15 mouse cellular contexts compared by ENCODE assay signal in genomic region chr9:60501504-60502179, GRCm38 (mm10). TPM values are rescaled to one million over a fixed set of nuclear protein-coding genes. Genes with fewer than 3 reads are reported as not detected.
DNase-seq lines count a peak whose midpoint lies in the region; ATAC-seq and TF ChIP-seq lines count a peak whose summit lies in the region.
"Had no signal": no experiment of that assay in that cellular context is flagged by ENCODE, and none has a peak within 500 bp of the region (broad histone marks: within the 10 kb centered on the region; RNA-seq: fewer than 3 reads in every experiment).

No protein-coding gene starts in this region.

- no peak for DNase-seq in lung, adult 2 months
- DNase-seq in intestine, embryonic 14.5 days (ENCODE audit: low spot score) = peak; percentile 59
- no peak for DNase-seq in adrenal gland, adult 8-10 months
- DNase-seq in heart, postnatal 10 days = no peak
- DNase-seq: cerebellum, adult 2 months; cerebellum, postnatal 10 days; gastrocnemius, postnatal 10 days; heart, adult 18-20 months; heart, postnatal 14 days had no signal

- no peak for TF ChIP-seq CTCF in lung, adult 2 months (IDR thresholded peaks at IDR 0.05; ENCODE audit: insufficient read depth, low read length)
- TF ChIP-seq CTCF in intestine, postnatal 0 days (IDR thresholded peaks at IDR 0.05; ENCODE audit: low read depth) = no peak

- H3K9ac ChIP-seq in lung, embryonic 15.5 days = no peak overlapping the region
- H3K9ac ChIP-seq in intestine, embryonic 14.5 days (ENCODE audit: low read length) = no peak overlapping the region
- H3K9ac ChIP-seq in intestine, postnatal 0 days (ENCODE audit: low read depth, low read length) = no peak overlapping the region
- H3K9ac ChIP-seq in stomach, embryonic 16.5 days (ENCODE audit: low read length) = no peak overlapping the region
- H3K9ac ChIP-seq: forebrain, embryonic 15.5 days; hindbrain, embryonic 13.5 days had no signal

- no peaks in the 10 kb centered on the region for H3K9me3 ChIP-seq in lung, embryonic 15.5 days
- H3K9me3 ChIP-seq in intestine, embryonic 14.5 days (ENCODE audit: control insufficient read depth, low read length) = no peaks in the 10 kb centered on the region
- no peaks in the 10 kb centered on the region for H3K9me3 ChIP-seq in intestine, postnatal 0 days (ENCODE audit: control insufficient read depth)
- H3K9me3 ChIP-seq in stomach, embryonic 16.5 days (replicated peaks; ENCODE audit: control insufficient read depth, low read length) = no peaks in the 10 kb centered on the region
- H3K9me3 ChIP-seq: forebrain, embryonic 15.5 days; heart, embryonic 10.5 days; hindbrain, embryonic 13.5 days had no signal

- H3K4me2 ChIP-seq in lung, embryonic 15.5 days = no peak overlapping the region
- H3K4me2 ChIP-seq in intestine, embryonic 14.5 days (ENCODE audit: low read length) = no peak overlapping the region
- H3K4me2 ChIP-seq in intestine, postnatal 0 days (replicated peaks; ENCODE audit: low read depth) = no peak overlapping the region
- no peak overlapping the region for H3K4me2 ChIP-seq in stomach, embryonic 16.5 days (ENCODE audit: low read depth, low read length)
- H3K4me2 ChIP-seq: forebrain, embryonic 15.5 days; hindbrain, embryonic 13.5 days had no signal

- H3K36me3 ChIP-seq in lung, embryonic 15.5 days = no peaks in the 10 kb centered on the region
- no peaks in the 10 kb centered on the region for H3K36me3 ChIP-seq in intestine, embryonic 14.5 days (ENCODE audit: control insufficient read depth, insufficient read depth, low read length)
- no peaks in the 10 kb centered on the region for H3K36me3 ChIP-seq in intestine, postnatal 0 days (ENCODE audit: control insufficient read depth, insufficient read depth)
- H3K36me3 ChIP-seq in stomach, embryonic 16.5 days (ENCODE audit: control insufficient read depth, insufficient read depth, low read length) = no peaks in the 10 kb centered on the region
- H3K36me3 ChIP-seq: forebrain, embryonic 15.5 days; heart, embryonic 10.5 days; hindbrain, embryonic 13.5 days had no signal

- no peak overlapping the region for H3K4me3 ChIP-seq in lung, embryonic 15.5 days
- no peak overlapping the region for H3K4me3 ChIP-seq in lung, adult 2 months (replicated peaks; ENCODE audit: extremely low read depth, low read depth, low read length)
- no peak overlapping the region for H3K4me3 ChIP-seq in intestine, embryonic 14.5 days (ENCODE audit: low read depth, low read length)
- H3K4me3 ChIP-seq in intestine, postnatal 0 days (ENCODE audit: low read depth, low read length) = no peak overlapping the region
- H3K4me3 ChIP-seq in stomach, embryonic 16.5 days (replicated peaks; ENCODE audit: low read length) = no peak overlapping the region
- H3K4me3 ChIP-seq: forebrain, embryonic 15.5 days; heart, embryonic 10.5 days; hindbrain, embryonic 13.5 days had no signal

- intact Hi-C loops in heart, postnatal 10 days (cut with DNase I) = no loop called here

- H3K27ac ChIP-seq in lung, embryonic 15.5 days = 0 out of 2 replicates have a peak overlapping the region, but pooled peaks have one; percentile 3
- H3K27ac ChIP-seq in intestine, embryonic 14.5 days (ENCODE audit: low read depth) = peak overlapping the region; percentile 80
- H3K27ac ChIP-seq in intestine, postnatal 0 days (ENCODE audit: low read depth, low read length) = peak overlapping the region; percentile 70
- peak overlapping the region; percentile 30; the same call in 1 of the 2 replicates for H3K27ac ChIP-seq in stomach, embryonic 16.5 days (ENCODE audit: low read length)
- H3K27ac ChIP-seq: forebrain, embryonic 15.5 days; heart, embryonic 10.5 days; hindbrain, embryonic 13.5 days had no signal

- H3K4me1 ChIP-seq in lung, embryonic 15.5 days = peaks cover 28% of the 10 kb centered on the region
- H3K4me1 ChIP-seq in lung, adult 2 months (ENCODE audit: control insufficient read depth, insufficient read depth, low read length) = peaks cover 24% of the 10 kb centered on the region
- peaks cover 9% of the 10 kb centered on the region for H3K4me1 ChIP-seq in intestine, embryonic 14.5 days (replicated peaks; ENCODE audit: control insufficient read depth, insufficient read depth, low read length)
- peaks cover 11% of the 10 kb centered on the region for H3K4me1 ChIP-seq in intestine, postnatal 0 days (replicated peaks; ENCODE audit: control insufficient read depth, insufficient read depth, low read length)
- H3K4me1 ChIP-seq in stomach, embryonic 16.5 days (ENCODE audit: control insufficient read depth, insufficient read depth, low read length) = peaks cover 27% of the 10 kb centered on the region
- H3K4me1 ChIP-seq: forebrain, embryonic 15.5 days had no signal

- no peak for ATAC-seq in lung, embryonic 15.5 days (ENCODE audit: borderline replicate concordance, extremely low read depth, low FRiP score, low TSS enrichment)
- peak; percentile 91 for ATAC-seq in intestine, embryonic 14.5 days (replicated peaks; ENCODE audit: low FRiP score, low TSS enrichment, low read depth)
- peak; percentile 88 for ATAC-seq in intestine, postnatal 0 days
- peak; percentile 65 for ATAC-seq in stomach, embryonic 16.5 days (ENCODE audit: insufficient read depth, low FRiP score)
- ATAC-seq: forebrain, embryonic 15.5 days had no signal

- WGBS in lung, embryonic 15.5 days = 60% methylated on average over 5 of the region's 5 CpGs
- 69% methylated on average over 5 of the region's 5 CpGs for WGBS in lung, adult 2 months
- 62% methylated on average over 5 of the region's 5 CpGs for WGBS in intestine, embryonic 14.5 days
- 30% methylated on average over 5 of the region's 5 CpGs for WGBS in intestine, postnatal 0 days
- 51% methylated on average over 5 of the region's 5 CpGs for WGBS in stomach, embryonic 16.5 days

- H3K27me3 ChIP-seq in lung, embryonic 15.5 days = no peaks in the 10 kb centered on the region
- no peaks in the 10 kb centered on the region for H3K27me3 ChIP-seq in intestine, embryonic 14.5 days (replicated peaks; ENCODE audit: control insufficient read depth, insufficient read depth, low read length)
- no peaks in the 10 kb centered on the region for H3K27me3 ChIP-seq in intestine, postnatal 0 days (replicated peaks; ENCODE audit: control insufficient read depth, insufficient read depth, low read length)
- no peaks in the 10 kb centered on the region for H3K27me3 ChIP-seq in stomach, embryonic 16.5 days (ENCODE audit: control insufficient read depth, insufficient read depth, low read length)
- H3K27me3 ChIP-seq: forebrain, embryonic 15.5 days had no signal

- no peak for TF ChIP-seq POLR2A in lung, adult 2 months (IDR thresholded peaks at IDR 0.05; ENCODE audit: borderline replicate concordance, extremely low read depth, low read depth, low read length)

RNA-seq across cellular contexts. Expression of gene Thsd4, which starts 20.2 kb away (rescaled TPM):
- polyA plus RNA-seq in lung, embryonic 15.5 days (2015; fragmentation: Nextera tagmentation; extraction: Ambion mirVana) = 9.6 and 10.0 TPM in 2 replicates
- polyA plus RNA-seq in lung, adult 2 months (2012; rRNA removed) = 27.2 and 28.1 TPM in 2 replicates
- 32.6 and 34.9 TPM in 2 replicates for polyA plus RNA-seq in intestine, embryonic 14.5 days (2014; fragmentation: Nextera tagmentation; extraction: Ambion mirVana)
- 11.4 and 13.6 TPM in 2 replicates for polyA plus RNA-seq in intestine, postnatal 0 days (2015; fragmentation: Nextera tagmentation; extraction: Ambion mirVana)
- 18.7 and 20.0 TPM in 2 replicates for polyA plus RNA-seq in stomach, embryonic 16.5 days (2015; fragmentation: Nextera tagmentation; extraction: Ambion mirVana)
- 1 to 10 TPM; 4.2 to 8.1 (median 6.3) TPM for total RNA-seq in adrenal gland, adult 8-10 months (2022)
- total RNA-seq in heart, postnatal 10 days (2021) = 10 to 100 TPM; 17.0 to 17.5 TPM

Comparison
In these comparisons a context has a peak if more than half of its experiments do, and no peak if none do; other contexts are left out.
1. H3K27ac ChIP-seq: peak in every context shown above with its lines; median percentile 80 in intestine, embryonic 14.5 days; 70 in intestine, postnatal 0 days; 30 in stomach, embryonic 16.5 days; 3 in lung, embryonic 15.5 days.